Mouse (Mus musculus) heart, postnatal 0 days (tissue): ENCODE results near the gene Stk33.

Experiments
- CTCF ChIP-seq: IDR thresholded peaks from 2 replicates; pipeline ENCODE4 v1.5.1; 2016; ENCODE audit warnings: antibody characterized with exemption, control low read depth, low read depth
- EP300 ChIP-seq: IDR thresholded peaks from 2 replicates; pipeline ENCODE4 v1.6.1; 2016; ENCODE audit warnings: antibody characterized with exemption, low read depth

- TF ChIP-seq CTCF (no peak), EP300 (no peak)
Measured at GRCm38 (mm10) chr7:109325169-109325568, 113.7 kb downstream of the Stk33 start.
